Mouse (Mus musculus): ENCODE measurements at regions not wholly inside any gene's neighbourhood (a gene's known extent, or its start where the extent isn't known, plus 50 kb on each side); places are given as distances from the start of the nearest gene placed in this dataset.

- no peak for DNase-seq (ENCODE audit: low spot score in 2 of 2)
These were observed 2113.7 kb upstream of the 5930422O12Rik start for GRCm38 (mm10) chr8:31314692-31315358.

- DNase-seq (ENCODE audit: low spot score in 2 of 2): no peak
These were observed 2113.2 kb upstream of the 5930422O12Rik start for GRCm38 (mm10) chr8:31315359-31315705.

GRCm38 (mm10) chr8:31333545-31334297 lies 2094.8 kb upstream of the 5930422O12Rik start:
- DNase-seq (ENCODE audit: low spot score in 2 of 2): no peak

- no peak for DNase-seq (ENCODE audit: low spot score in 2 of 2)
These were observed 2080.0 kb upstream of the 5930422O12Rik start for GRCm38 (mm10) chr8:31348504-31348903.

GRCm38 (mm10) chr8:31369636-31370035 lies 2058.9 kb upstream of the 5930422O12Rik start:
- DNase-seq (ENCODE audit: low spot score in 2 of 2): no peak

- no peak for DNase-seq (ENCODE audit: low spot score in 2 of 2)
These were observed 2058.1 kb upstream of the 5930422O12Rik start for GRCm38 (mm10) chr8:31370137-31371010.

GRCm38 (mm10) chr8:31371656-31372055 lies 2056.9 kb upstream of the 5930422O12Rik start:
- DNase-seq (ENCODE audit: low spot score in 2 of 2): no peak

GRCm38 (mm10) chr8:31372397-31372796 lies 2056.1 kb upstream of the 5930422O12Rik start:
- DNase-seq (ENCODE audit: low spot score in 2 of 2): no peak

- no peak for DNase-seq (ENCODE audit: low spot score in 2 of 2)
These were observed 2055.2 kb upstream of the 5930422O12Rik start for GRCm38 (mm10) chr8:31373140-31373787.

GRCm38 (mm10) chr8:31377698-31378334 lies 2050.7 kb upstream of the 5930422O12Rik start:
- DNase-seq (ENCODE audit: low spot score in 2 of 2): no peak

GRCm38 (mm10) chr8:31404811-31405210 lies 2023.7 kb upstream of the 5930422O12Rik start:
- DNase-seq (ENCODE audit: low spot score in 2 of 2): no peak

- no peak for DNase-seq (ENCODE audit: low spot score in 2 of 2)
These were observed 2006.3 kb upstream of the 5930422O12Rik start for GRCm38 (mm10) chr8:31422241-31422640.

GRCm38 (mm10) chr8:31427706-31428105 lies 2000.8 kb upstream of the 5930422O12Rik start:
- DNase-seq (ENCODE audit: low spot score in 2 of 2): no peak

- peak in 1 of 2 experiments; percentile 11 for DNase-seq (ENCODE audit: low spot score in 2 of 2)
These were observed 1991.9 kb upstream of the 5930422O12Rik start for GRCm38 (mm10) chr8:31436445-31437191.

GRCm38 (mm10) chr8:31444834-31445233 lies 1983.7 kb upstream of the 5930422O12Rik start:
- no peak for DNase-seq (ENCODE audit: low spot score in 2 of 2)

- DNase-seq (ENCODE audit: low spot score in 2 of 2): no peak
These were observed 1980.5 kb upstream of the 5930422O12Rik start for GRCm38 (mm10) chr8:31447984-31448383.

GRCm38 (mm10) chr8:31454736-31455391 lies 1973.6 kb upstream of the 5930422O12Rik start:
- DNase-seq (ENCODE audit: low spot score in 2 of 2): no peak

- no peak for DNase-seq (ENCODE audit: low spot score in 2 of 2)
These were observed 1968.2 kb upstream of the 5930422O12Rik start for GRCm38 (mm10) chr8:31460349-31460748.

Measured in gastrocnemius, postnatal 4 days (tissue).